Mouse (Mus musculus) erythroblast, embryonic 14.5 days (primary cell): Measurements from ENCODE around the gene Rtl9.

Experiments
- GATA1 ChIP-seq: IDR thresholded peaks from 2 replicates; pipeline ENCODE4 v1.6.1; 2012; ENCODE audit warnings: low read length, inconsistent platforms, mixed read lengths
- TAL1 ChIP-seq: IDR thresholded peaks from 3 replicates; pipeline ENCODE4 v1.6.1; 2012; ENCODE audit warnings: low read length, inconsistent platforms, mixed read lengths

GRCm38 (mm10) chrX:143090904-143091588, 8.3 kb upstream of the Rtl9 start:
- TF ChIP-seq GATA1, result no peak
- no peak for TF ChIP-seq TAL1
